Mouse (Mus musculus) testis, postnatal 10 days (tissue): ENCODE measurements around the gene Gcnt4.

Experiments
- DNase-seq: peaks from one replicate; pipeline ENCODE4 v3.0.0; 2021; ENCODE audit warnings: low spot score

Gcnt4 gene

GRCm38 (mm10) chr13:96951880-96952279 lies 27.4 kb downstream of the Gcnt4 start:
- no peak for DNase-seq

GRCm38 (mm10) chr13:96956466-96956865 lies 32.0 kb downstream of the Gcnt4 start:
- DNase-seq = no peak

DNA sequence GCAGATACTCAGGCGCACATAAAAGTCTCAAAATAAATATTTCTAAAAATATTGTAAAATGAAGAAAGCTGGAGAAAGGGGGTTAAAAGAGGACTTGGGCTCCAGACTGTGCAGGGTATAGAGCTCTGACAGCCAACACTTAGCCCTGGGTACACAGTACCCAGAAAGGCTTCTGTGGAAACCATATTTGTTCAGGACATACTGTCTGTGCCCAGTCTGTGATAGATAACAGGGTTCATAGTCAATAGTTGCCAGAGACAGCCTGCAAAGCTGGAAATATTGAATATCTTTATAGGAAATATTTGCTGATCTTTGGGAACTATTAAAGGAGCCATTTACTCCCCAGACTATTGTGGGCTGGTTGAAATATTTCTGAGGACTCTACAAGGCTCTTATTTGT lies 35.5 kb downstream of the Gcnt4 start:
- DNase-seq = no peak

DNA sequence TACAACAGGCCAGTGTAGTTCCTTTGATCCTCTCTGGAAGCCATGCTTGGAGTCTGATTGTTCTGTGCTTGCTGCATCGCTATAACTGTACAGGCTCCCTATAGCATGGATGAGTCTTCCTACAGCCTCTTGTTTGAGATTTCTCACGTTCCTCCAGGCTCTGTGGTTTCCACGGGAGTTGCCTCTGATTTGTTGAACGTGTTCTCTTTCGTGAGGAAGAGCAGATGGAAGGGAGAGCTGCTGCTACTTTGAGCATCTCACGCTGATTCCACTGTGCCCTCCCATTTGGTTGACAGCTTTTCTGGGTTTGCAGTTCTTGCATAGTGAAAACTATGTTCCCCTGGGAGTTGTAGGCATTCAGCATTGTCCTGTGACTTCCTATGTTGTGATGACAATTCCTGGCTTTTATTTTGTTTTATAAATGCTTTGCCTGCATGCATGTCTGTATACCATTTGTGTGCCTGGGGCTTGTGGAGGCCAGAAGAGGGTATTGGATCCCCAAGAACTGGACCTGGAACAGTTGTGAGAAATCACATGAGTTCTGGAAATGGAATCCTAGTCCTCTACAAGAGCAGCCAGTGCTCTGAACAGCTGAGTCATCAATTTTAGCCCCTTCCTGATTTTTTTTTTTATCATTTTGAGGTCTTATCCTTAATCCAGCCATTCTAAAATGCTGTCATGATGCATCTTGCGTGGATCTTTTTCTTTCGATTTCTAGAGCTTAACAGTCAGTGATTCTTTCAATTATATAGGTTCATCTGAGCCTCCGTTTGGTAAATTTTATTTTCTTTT lies 37.1 kb downstream of the Gcnt4 start:
- no peak for DNase-seq

DNA sequence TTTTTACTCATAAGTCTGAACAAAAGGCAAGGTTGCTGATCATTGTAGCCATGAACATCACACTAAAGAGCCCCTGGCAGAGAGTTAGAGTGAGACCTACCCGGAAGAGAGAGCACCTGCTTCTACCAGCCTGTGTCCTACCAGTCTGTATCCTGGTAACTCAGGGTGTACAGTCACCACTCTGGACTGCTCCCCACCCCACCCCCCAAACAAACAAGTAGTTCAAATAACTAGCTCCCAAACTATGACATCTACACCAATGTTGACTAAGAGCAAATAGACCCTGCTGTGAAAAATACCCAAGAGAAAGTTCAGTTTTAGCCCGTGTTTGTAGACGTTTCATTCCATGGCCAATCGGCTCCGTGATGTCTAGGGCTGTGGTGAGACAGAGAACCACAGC lies 38.3 kb downstream of the Gcnt4 start:
- no peak for DNase-seq

- DNase-seq = no peak
Measured at GRCm38 (mm10) chr13:96964981-96965380, 40.5 kb downstream of the Gcnt4 start.

- no peak for DNase-seq
Measured at GRCm38 (mm10) chr13:96966210-96967089, 42.0 kb downstream of the Gcnt4 start.

DNA sequence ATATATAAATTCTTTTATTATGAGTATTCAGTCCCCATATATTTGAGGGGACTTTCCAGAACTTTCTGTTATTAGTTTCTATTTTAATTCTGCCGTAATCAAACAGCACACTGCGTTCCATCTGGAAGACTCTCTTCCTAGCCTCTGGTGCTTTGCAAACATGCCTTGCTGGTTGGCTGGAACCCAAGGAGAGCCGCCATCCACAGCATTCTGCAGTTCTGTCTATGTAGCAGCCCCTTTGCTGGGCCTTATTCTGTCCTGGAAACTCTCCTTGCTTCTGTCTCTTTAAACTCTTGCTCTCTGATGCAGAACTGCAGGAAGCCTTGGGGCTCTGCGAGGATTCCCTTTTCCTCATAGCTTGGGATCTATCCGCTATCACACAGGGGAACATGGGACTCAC lies 42.6 kb downstream of the Gcnt4 start:
- DNase-seq = no peak

DNA sequence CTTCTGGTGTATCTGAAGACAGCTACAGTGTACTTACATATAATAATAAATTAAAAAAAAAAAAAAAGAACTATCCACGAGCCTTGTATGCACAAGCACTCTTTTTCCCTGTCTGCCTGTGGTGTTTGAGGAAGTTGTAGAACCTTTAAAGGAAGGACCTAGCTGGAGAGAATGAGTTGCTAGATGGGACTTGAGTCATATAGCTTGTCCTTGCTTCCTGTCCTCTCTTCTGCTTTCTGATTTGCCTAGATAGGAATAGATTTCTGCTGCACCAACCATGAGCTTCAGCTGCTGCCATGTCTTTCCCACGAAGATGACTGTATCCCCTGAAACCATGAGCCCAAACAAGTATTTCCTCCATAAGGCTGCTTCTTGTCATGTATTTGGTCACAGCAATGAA lies 43.3 kb downstream of the Gcnt4 start:
- DNase-seq = no peak

- DNase-seq = no peak
Measured at GRCm38 (mm10) chr13:96971076-96971475, 46.6 kb downstream of the Gcnt4 start.

DNA sequence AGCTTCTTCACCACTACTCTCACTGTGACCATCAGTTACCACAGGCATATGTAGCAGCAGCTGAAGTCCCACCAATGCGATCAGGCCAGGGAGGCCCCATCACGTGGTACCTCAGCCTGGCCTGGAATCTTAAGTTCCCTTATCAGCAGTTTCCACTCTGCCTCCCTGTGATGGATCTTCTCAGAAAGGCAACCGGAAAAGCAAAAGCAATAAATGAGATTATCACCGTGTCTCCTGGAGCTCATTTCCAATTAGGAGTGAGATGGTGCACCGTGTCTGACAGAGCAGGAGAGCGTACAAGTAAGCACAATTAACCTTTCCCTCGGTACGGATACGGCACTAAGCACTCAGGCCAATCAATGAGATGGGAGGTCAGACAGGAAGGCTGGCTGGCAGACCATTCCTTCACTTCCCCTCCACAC lies 47.4 kb downstream of the Gcnt4 start:
- DNase-seq = no peak

DNA sequence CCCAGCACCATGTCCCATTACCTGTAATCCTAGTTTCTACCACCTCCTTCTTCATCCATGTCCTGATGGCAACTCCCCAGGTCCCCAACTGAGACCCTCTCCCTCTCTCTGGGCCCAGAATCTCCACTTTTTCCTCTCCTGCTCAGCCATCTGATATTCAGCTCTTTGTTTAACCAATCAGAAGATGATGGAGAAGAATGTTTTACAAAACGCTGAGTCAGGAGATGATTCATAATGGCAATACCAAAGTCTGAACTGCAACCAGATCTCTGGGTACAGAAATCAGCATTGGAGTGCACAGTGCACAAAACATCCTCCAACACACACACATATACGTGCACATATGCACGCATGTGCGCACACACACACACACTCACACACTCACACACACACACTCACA lies 48.8 kb downstream of the Gcnt4 start:
- no peak for DNase-seq

- no peak for DNase-seq
Measured at GRCm38 (mm10) chr13:96976986-96977595, 52.6 kb downstream of the Gcnt4 start.

DNA sequence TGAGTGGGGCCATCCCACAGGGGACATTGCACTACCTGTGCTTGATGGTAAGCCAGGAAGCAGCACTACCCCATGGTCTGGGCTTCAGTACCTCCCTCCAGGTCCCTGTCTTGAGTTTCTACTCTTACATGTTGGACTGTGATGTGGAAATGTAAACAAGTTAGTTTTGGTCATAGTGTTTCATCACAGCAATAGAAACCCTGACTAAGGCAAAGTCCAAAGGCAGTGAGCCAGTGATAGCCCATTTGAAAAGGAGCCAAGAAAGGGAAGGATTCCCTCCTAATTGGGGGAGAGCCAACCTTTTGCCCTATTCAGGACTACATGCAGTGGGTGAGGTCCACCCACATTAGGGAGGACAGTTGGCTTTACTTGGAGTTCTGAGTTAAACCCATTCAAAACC lies 56.1 kb downstream of the Gcnt4 start:
- no peak for DNase-seq

GRCm38 (mm10) chr13:96983251-96984126 lies 59.0 kb downstream of the Gcnt4 start:
- DNase-seq = no peak

- no peak for DNase-seq
Measured at GRCm38 (mm10) chr13:96984688-96985087, 60.2 kb downstream of the Gcnt4 start.

DNA sequence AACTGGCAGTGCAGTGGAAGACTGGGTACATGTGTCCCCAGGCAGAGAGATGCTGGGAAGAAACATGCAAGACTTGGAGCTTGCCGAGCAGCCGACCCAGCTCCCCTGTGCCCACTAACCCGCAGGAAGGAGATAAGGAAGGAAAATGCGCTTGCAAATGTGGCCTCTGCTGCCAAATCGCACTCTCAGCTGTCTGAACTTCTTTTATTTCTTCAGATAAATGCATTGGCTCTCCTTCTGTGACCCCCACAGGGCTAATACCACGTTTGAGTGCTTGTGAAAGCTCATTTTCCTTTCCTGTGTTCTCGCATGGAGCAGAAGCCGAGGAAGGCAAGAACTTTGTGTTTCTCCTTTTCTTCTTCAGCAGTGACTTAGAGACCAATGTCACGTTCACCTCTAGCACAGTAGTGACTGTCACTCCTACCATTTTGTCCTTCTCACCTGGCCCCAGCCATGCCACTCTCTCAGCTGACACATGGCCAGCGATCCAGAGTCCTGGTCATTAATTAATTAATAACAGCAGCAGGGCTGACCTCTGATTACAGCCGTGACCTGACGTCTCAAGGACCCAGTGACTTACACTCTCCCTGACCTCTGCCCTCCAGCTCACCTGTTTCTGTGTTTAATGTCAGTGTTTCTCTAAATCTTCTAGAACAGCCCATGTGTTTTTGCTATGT lies 61.2 kb downstream of the Gcnt4 start:
- no peak for DNase-seq

- no peak for DNase-seq
Measured at GRCm38 (mm10) chr13:96989129-96989528, 64.6 kb downstream of the Gcnt4 start.

DNA sequence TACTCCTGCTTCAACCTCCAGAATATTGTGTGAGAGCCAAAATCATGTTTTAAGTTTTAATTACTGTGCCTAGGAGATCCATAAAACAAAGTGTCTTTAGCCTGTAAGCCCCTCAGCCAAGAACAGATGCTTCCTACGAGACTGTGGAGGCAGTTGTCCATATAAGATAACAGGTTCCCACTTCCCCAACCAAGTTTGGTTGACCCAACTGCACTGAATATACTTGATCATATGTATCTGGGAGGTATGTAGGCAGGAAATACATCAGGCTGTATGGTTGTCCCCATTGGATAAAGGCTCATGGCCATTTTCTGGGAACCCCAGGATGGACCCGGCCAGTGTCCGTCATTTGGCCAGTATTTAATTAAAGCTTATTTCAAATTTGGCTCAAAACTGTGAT lies 65.6 kb downstream of the Gcnt4 start:
- no peak for DNase-seq

- no peak for DNase-seq
Measured at GRCm38 (mm10) chr13:96990561-96991265, 66.2 kb downstream of the Gcnt4 start.
